Mouse (Mus musculus): ENCODE results near the gene Habp4. TPM values are rescaled to one million over a fixed set of nuclear protein-coding genes. Genes with fewer than 3 reads are reported as not detected.

The Habp4 gene
- polyA plus RNA-seq, 1 experiment from 2014 or later, result 47.7 TPM

DNA sequence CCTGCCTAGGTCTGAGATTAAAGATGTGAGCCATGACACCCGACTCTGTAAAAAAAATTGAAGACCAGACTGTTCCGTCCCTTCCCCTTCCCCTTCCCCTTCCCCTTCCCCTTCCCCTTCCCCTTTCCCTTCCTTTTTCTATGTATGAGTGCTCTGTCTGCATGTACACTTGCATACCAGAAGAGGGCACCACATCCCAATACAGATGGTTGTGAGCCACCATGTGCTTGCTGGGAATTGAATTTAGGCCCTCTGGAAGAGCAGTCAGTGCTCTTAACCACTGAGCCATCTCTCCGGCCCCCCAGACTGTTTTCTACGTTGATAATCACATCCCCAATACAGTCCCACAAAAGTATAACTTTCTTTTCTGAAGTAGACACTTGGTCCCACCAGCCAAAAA is 18.7 kb downstream of the Habp4 start:
- no peak overlapping the region for H3K4me3 ChIP-seq
- 89% methylated on average over 4 of the region's 4 CpGs for WGBS
- no peaks in the 10 kb centered on the region for H3K4me1 ChIP-seq (replicated peaks)
- peaks cover 52% of the 10 kb centered on the region for H3K36me3 ChIP-seq
- no peak overlapping the region for H3K27ac ChIP-seq (replicated peaks)
- no peaks in the 10 kb centered on the region for H3K9me3 ChIP-seq
- ATAC-seq (ENCODE audit: low FRiP score, low read depth), result no peak
- no peak overlapping the region for H3K9ac ChIP-seq
- H3K4me2 ChIP-seq, result no peak overlapping the region
- no peaks in the 10 kb centered on the region for H3K27me3 ChIP-seq

- Histone ChIP-seq H3K27ac (replicated peaks) (no peak overlapping the region), H3K9me3 (no peaks in the 10 kb centered on the region), H3K4me2 (no peak overlapping the region), H3K9ac (no peak overlapping the region), H3K27me3 (no peaks in the 10 kb centered on the region), H3K4me1 (replicated peaks) (no peaks in the 10 kb centered on the region), H3K36me3 (peaks cover 56% of the 10 kb centered on the region), H3K4me3 (no peak overlapping the region)
- no peak for ATAC-seq (ENCODE audit: low FRiP score, low read depth)
- 89% methylated on average over 3 of the region's 3 CpGs for WGBS
Observed at GRCm38 (mm10) chr13:64180888-64181287, 19.3 kb downstream of the Habp4 start.

- Histone ChIP-seq H3K4me1 (replicated peaks) (no peaks in the 10 kb centered on the region), H3K27ac (replicated peaks) (no peak overlapping the region), H3K4me2 (no peak overlapping the region), H3K9ac (no peak overlapping the region), H3K36me3 (peaks cover 58% of the 10 kb centered on the region), H3K9me3 (no peaks in the 10 kb centered on the region), H3K27me3 (no peaks in the 10 kb centered on the region), H3K4me3 (no peak overlapping the region)
- no peak for ATAC-seq (ENCODE audit: low FRiP score, low read depth)
- 76% methylated on average over 2 of the region's 2 CpGs for WGBS
Observed at GRCm38 (mm10) chr13:64182091-64182490, 20.5 kb downstream of the Habp4 start.

DNA sequence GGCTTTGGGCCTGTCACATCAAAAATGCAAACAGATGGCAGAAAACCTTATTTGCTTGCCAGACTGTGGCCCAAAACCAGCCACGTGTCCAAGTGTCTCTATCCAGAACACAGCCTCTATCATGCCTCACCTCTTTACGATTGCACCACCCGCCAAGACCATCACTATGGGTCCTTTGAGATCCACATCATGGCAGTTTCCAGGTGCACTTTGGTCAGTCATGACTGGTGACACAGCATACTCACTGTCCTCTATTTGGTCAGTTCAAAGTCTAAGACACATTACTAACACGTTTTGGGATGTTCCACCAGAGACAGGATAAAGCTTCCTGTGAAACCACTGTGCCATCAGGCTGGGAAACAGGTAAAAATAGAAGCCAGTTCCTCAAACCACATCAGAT is 22.0 kb downstream of the Habp4 start:
- no peak overlapping the region for H3K4me2 ChIP-seq
- H3K9ac ChIP-seq, result no peak overlapping the region
- peaks cover 52% of the 10 kb centered on the region for H3K36me3 ChIP-seq
- no peak overlapping the region for H3K4me3 ChIP-seq
- no peaks in the 10 kb centered on the region for H3K9me3 ChIP-seq
- no peaks in the 10 kb centered on the region for H3K4me1 ChIP-seq (replicated peaks)
- no peak for ATAC-seq (ENCODE audit: low FRiP score, low read depth)
- WGBS, result 88% methylated on average over 4 of the region's 4 CpGs
- H3K27ac ChIP-seq (replicated peaks), result no peak overlapping the region
- no peaks in the 10 kb centered on the region for H3K27me3 ChIP-seq

- Histone ChIP-seq H3K4me1 (replicated peaks) (no peaks in the 10 kb centered on the region), H3K9ac (no peak overlapping the region), H3K27me3 (no peaks in the 10 kb centered on the region), H3K36me3 (peaks cover 52% of the 10 kb centered on the region), H3K4me2 (no peak overlapping the region), H3K4me3 (no peak overlapping the region), H3K27ac (replicated peaks) (no peak overlapping the region), H3K9me3 (no peaks in the 10 kb centered on the region)
- no peak for ATAC-seq (ENCODE audit: low FRiP score, low read depth)
- WGBS, result 86% methylated on average over 10 of the region's 10 CpGs
Observed at GRCm38 (mm10) chr13:64184361-64184760, 22.7 kb downstream of the Habp4 start.

DNA sequence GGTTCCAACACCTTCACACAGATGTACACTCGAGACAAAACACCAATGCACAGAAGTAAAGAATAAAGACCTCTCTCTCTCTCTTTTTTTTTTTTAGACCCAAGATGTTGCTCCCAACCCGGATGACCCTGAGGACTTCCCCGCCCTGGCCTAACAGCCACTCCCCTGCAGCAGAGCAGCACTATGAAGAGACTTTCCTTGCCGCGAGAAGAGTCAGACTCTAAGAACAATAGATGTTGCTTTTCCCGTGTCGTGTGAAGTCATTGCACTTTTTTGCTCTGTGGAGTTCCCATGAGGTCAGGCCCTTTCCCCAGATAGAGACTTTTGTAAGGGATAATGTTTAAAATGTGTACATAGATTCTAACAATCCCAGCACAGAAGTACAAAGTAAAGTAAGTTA is 23.6 kb downstream of the Habp4 start:
- no peaks in the 10 kb centered on the region for H3K4me1 ChIP-seq (replicated peaks)
- no peak overlapping the region for H3K4me3 ChIP-seq
- H3K27me3 ChIP-seq, result no peaks in the 10 kb centered on the region
- no peak overlapping the region for H3K4me2 ChIP-seq
- H3K27ac ChIP-seq (replicated peaks), result no peak overlapping the region
- 73% methylated on average over 7 of the region's 7 CpGs for WGBS
- no peak for ATAC-seq (ENCODE audit: low FRiP score, low read depth)
- no peak overlapping the region for H3K9ac ChIP-seq
- H3K36me3 ChIP-seq, result peaks cover 52% of the 10 kb centered on the region
- H3K9me3 ChIP-seq, result no peaks in the 10 kb centered on the region

DNA sequence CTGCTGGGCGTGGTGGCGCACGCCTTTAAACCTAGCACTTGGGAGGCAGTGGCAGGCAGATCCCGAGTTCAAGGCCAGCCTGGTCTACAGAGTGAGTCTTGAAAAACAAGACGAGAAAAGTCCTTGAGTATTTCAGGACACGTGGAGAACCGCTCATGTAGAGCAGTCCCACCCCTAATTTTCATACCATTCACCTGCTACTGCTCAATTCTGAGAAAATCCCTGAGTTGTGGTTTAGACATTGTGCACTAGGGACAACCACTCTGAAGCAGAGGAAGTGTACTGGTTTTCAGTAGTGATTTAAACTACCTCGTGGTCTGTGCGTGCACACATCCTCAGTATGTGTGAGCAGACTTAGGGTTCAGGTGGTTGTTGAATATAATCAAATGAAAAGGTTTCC is 24.0 kb downstream of the Habp4 start:
- no peak overlapping the region for H3K4me2 ChIP-seq
- H3K9me3 ChIP-seq, result no peaks in the 10 kb centered on the region
- no peak overlapping the region for H3K4me3 ChIP-seq
- H3K36me3 ChIP-seq, result peaks cover 52% of the 10 kb centered on the region
- no peak for ATAC-seq (ENCODE audit: low FRiP score, low read depth)
- WGBS, result 94% methylated on average over 9 of the region's 9 CpGs
- no peak overlapping the region for H3K27ac ChIP-seq (replicated peaks)
- H3K27me3 ChIP-seq, result no peaks in the 10 kb centered on the region
- H3K4me1 ChIP-seq (replicated peaks), result no peaks in the 10 kb centered on the region
- H3K9ac ChIP-seq, result no peak overlapping the region

- Histone ChIP-seq H3K4me2 (no peak overlapping the region), H3K9me3 (no peaks in the 10 kb centered on the region), H3K27me3 (no peaks in the 10 kb centered on the region), H3K4me3 (no peak overlapping the region), H3K27ac (replicated peaks) (no peak overlapping the region), H3K4me1 (replicated peaks) (no peaks in the 10 kb centered on the region), H3K36me3 (peaks cover 52% of the 10 kb centered on the region), H3K9ac (no peak overlapping the region)
- 91% methylated on average over 4 of the region's 4 CpGs for WGBS
- no peak for ATAC-seq (ENCODE audit: low FRiP score, low read depth)
Observed at GRCm38 (mm10) chr13:64186516-64186915, 24.9 kb downstream of the Habp4 start.

- Histone ChIP-seq H3K4me2 (no peak overlapping the region), H3K27me3 (no peaks in the 10 kb centered on the region), H3K9ac (no peak overlapping the region), H3K36me3 (peaks cover 49% of the 10 kb centered on the region), H3K27ac (replicated peaks) (no peak overlapping the region), H3K4me1 (replicated peaks) (no peaks in the 10 kb centered on the region), H3K9me3 (no peaks in the 10 kb centered on the region), H3K4me3 (no peak overlapping the region)
- ATAC-seq (ENCODE audit: low FRiP score, low read depth), result no peak
Observed at GRCm38 (mm10) chr13:64187065-64187464, 25.4 kb downstream of the Habp4 start.

DNA sequence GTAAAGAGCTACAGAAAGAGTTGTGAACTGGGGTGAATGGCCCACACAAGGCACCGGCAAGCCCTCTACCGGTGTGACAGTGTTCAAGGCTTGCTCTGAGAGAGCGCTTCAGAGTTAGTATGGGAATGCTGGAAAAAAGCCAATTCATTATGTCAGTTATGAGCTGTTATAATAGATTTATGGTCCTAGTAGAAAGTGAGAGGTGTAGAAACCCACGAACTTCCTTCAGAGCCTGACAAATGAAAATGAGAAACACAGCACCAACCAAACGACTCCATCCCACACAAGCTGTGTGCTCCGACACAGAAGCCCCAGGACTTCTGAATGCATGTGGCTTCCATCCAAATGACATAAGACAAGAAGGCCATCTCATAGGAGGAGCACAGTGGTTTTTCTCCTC is 36.3 kb downstream of the Habp4 start:
- WGBS, result 89% methylated on average over 6 of the region's 6 CpGs
- Histone ChIP-seq H3K4me2 (no peak overlapping the region), H3K4me1 (replicated peaks) (no peaks in the 10 kb centered on the region), H3K9me3 (no peaks in the 10 kb centered on the region), H3K9ac (no peak overlapping the region), H3K4me3 (no peak overlapping the region), H3K36me3 (no peaks in the 10 kb centered on the region), H3K27me3 (no peaks in the 10 kb centered on the region), H3K27ac (replicated peaks) (no peak overlapping the region)
- ATAC-seq (ENCODE audit: low FRiP score, low read depth), result no peak

GRCm38 (mm10) chr13:64198310-64198709 is 36.7 kb downstream of the Habp4 start:
- Histone ChIP-seq H3K4me2 (no peak overlapping the region), H3K27ac (replicated peaks) (no peak overlapping the region), H3K4me3 (no peak overlapping the region), H3K9me3 (no peaks in the 10 kb centered on the region), H3K36me3 (no peaks in the 10 kb centered on the region), H3K27me3 (no peaks in the 10 kb centered on the region), H3K4me1 (replicated peaks) (no peaks in the 10 kb centered on the region), H3K9ac (no peak overlapping the region)
- 90% methylated on average over 4 of the region's 4 CpGs for WGBS
- no peak for ATAC-seq (ENCODE audit: low FRiP score, low read depth)

GRCm38 (mm10) chr13:64200911-64201310 is 39.3 kb downstream of the Habp4 start:
- no peak overlapping the region for H3K9ac ChIP-seq
- WGBS, result 97% methylated on average over 4 of the region's 4 CpGs
- no peak for ATAC-seq (ENCODE audit: low FRiP score, low read depth)
- no peaks in the 10 kb centered on the region for H3K9me3 ChIP-seq
- no peaks in the 10 kb centered on the region for H3K27me3 ChIP-seq
- no peaks in the 10 kb centered on the region for H3K4me1 ChIP-seq (replicated peaks)
- H3K4me3 ChIP-seq, result no peak overlapping the region
- no peaks in the 10 kb centered on the region for H3K36me3 ChIP-seq
- H3K4me2 ChIP-seq, result no peak overlapping the region
- no peak overlapping the region for H3K27ac ChIP-seq (replicated peaks)

- H3K4me3 ChIP-seq, result no peak overlapping the region
- H3K9ac ChIP-seq, result no peak overlapping the region
- WGBS, result 76% methylated on average over 2 of the region's 2 CpGs
- ATAC-seq (ENCODE audit: low FRiP score, low read depth), result no peak
- no peaks in the 10 kb centered on the region for H3K9me3 ChIP-seq
- no peaks in the 10 kb centered on the region for H3K4me1 ChIP-seq (replicated peaks)
- H3K4me2 ChIP-seq, result no peak overlapping the region
- H3K36me3 ChIP-seq, result 0 out of 2 replicates have a peak, but pooled peaks cover 3% of the 10 kb centered on the region
- no peak overlapping the region for H3K27ac ChIP-seq (replicated peaks)
- H3K27me3 ChIP-seq, result no peaks in the 10 kb centered on the region
Observed at GRCm38 (mm10) chr13:64204726-64205125, 43.1 kb downstream of the Habp4 start.

All from hindbrain, embryonic 15.5 days (tissue).